Mouse (Mus musculus) 3134 (cell line): ENCODE results near the gene Gnao1.

ENCODE experiments used
- DNase-seq: peaks from one replicate; pipeline ENCODE4 v3.0.0-alpha.2; 2011; ENCODE audit warnings: low spot score; ENCODE audit not compliant: insufficient read length; ENCODE audit errors: extremely low read depth

The Gnao1 gene

GRCm38 (mm10) chr8:93809686-93810027 lies at the start of gene Gnao1:
Gene Gnao1, plus strand, starts transcription at chr8:93809966.
- DNase-seq = no peak

DNA sequence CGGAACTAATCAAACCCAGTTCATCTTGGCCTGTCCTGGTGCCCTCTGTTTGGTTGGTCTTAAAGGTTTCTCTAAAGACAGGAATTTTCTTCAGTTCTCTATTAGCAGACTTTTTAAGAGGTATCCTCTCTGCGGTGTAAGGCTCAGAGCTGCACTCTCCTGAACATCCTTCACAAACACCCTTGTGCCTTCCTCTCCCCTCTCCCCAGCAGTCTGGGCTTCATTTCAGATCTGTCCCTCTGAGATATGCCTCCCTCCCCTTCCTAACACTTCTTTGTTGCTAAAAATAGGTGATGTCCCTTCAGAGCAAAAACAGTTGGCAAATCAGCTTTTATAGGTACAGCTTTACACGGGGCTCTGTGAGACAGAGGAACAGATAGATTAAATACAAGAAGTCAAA lies 32.2 kb upstream of the Gnao1 start:
- no peak for DNase-seq

GRCm38 (mm10) chr8:93809226-93809625 lies 540 bp upstream of the Gnao1 start:
- DNase-seq = no peak

DNA sequence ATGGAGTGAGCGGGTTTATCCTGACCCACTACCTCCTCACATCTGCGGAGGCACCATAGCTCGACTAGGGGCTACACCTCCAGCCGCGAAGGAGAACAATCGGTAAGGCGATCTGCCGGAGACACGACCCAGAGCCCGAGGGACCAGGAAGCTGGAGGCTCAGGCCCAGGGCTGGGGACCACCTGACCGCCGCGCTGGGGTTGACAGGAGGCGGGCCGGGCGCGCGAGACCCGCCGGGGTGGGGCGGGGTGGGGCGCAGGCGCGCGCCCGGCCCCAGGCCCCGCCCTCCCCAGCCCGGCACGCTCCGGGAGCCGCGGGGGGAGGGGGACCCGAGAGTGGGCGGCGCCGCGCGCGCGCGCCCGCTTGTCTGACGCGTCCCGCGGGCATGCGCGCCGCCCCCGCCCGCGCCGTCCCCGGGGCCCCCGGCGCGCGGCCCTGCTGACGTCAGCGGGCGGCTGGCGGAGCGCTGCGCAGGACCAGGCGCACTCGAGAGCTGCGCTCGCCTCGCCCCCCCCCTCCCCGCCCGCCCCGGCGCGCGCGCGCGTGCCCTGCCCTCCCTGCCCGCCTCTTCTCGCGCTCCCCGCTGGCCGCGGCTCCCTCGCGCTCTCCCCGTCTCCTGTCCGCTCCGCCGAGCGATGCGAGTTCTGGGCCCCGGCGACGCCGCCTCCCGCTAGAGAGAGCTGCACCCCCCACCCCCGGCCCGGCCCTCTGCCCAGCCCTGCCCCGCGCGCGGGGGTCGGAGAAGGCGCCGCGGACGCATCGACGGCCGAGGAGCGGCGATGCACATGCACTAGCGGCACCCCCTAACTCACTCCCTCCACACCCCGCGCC lies 477 bp downstream of the Gnao1 start:
- DNase-seq = peak; percentile 80

DNA sequence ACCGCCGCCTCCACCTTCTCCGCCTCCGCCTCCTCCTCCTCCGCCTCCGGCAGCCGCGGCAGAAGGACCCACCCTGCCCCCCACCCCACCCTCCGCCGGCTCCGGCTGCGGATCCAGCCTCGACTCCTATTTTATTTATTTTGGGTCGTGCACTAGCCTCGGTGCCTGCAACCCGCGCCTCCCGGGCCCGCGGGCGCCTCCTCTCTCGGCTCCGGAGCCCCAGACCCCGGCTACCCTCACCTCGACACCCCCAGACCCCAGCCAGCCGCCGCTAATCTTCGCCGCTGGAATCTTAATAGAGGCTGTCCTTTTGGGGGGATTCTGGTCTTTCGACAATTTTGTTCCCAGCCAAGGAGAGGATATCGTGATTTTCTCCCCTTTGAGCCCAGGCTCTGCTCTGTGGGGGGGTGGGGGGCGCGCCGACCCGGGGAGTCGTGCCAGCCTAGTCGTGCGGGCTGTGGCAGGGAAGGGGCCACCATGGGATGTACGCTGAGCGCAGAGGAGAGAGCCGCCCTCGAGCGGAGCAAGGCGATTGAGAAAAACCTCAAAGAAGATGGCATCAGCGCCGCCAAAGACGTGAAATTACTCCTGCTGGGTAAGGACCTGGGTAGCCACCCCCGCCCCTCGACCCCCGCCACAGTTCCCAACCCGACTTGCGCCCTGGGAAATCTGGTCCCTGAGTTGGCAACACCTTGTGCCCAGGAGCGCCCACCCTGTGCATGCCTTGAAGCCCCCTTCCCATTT lies 1.3 kb downstream of the Gnao1 start:
- peak; percentile 43 for DNase-seq

GRCm38 (mm10) chr8:93811719-93812475 lies 2.1 kb downstream of the Gnao1 start:
- DNase-seq = peak; percentile 15

DNA sequence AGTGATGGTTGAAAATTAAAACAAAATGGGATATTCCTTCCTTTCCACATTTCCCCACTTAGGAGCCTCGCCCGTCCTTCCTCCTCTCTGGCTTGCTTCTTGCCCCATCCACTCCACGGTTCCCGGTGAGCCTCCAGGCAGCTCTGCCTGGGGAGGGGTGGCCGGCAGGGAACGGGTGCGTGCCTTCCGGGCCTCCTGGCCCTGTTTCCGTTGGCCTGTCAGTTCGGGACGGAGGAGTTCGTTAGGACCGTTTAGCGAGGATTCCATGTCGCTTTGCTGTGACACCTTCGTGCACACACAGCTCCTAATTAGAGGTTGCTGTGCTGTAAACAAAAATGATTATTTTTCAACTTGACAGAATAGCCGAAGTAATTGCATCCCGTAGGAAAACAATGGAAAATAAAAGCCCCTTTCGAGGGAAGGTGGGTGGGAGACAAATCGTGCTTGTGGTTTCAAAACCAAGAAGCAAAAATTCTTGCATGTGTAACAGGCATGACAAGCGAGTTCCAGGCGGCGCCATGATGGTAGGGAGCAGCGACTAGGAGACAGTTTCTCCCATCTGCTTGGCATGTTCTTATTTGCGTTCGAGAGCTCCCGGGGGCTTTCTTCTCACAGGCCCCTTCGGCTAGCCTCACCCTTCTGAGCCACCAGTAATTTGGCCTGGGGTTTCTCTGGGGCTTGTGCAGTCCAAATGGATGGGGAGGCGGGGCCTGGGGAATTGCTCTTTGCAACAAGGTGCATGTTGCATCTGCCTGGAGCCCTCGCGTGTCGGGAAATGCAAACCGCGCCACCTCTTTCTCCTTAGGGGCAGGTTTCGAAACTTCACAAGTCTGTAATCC lies 3.0 kb downstream of the Gnao1 start:
- peak; percentile 13 for DNase-seq

- DNase-seq = peak; percentile 11
Measured at GRCm38 (mm10) chr8:93813405-93813761, 3.6 kb downstream of the Gnao1 start.

DNA sequence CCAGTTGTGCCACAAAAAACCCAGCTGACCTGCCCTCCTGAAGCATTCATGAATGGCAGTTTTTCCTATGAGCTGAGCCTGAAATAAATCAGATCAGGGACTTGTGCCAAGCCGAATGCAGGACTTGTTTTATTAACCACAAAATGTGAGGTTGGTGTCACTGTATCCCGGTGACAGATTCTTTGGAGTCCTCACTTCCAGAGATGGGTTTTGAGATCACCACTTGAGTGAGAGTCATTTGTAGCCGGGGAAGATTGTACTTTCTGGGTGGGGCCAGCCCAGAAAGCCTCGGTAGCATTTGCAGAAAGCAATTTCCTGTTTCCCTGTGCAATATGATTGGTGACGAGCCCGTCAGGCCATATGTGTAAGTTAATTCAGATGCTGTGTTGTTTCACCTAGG lies 4.5 kb downstream of the Gnao1 start:
- peak; percentile 51 for DNase-seq

GRCm38 (mm10) chr8:93816226-93816625 lies 6.5 kb downstream of the Gnao1 start:
- DNase-seq = no peak

DNA sequence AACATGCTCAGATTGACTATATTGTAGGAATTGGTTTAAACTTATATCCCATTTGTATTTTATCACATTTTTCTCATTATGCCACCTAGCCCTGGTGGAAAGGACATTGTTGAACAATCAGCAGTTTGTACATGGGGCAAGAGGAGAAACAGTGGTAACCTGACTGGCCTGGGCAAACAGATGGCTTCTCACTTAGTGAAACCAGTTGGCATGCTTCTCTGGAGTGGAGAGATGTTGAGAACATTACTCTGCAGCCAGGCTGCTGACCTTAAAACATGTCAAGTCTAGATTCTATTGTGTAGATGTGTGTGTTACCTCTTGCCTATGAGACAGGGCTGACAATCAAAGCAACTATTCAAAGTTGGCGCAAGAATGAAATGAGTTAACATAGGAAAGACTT lies 7.6 kb downstream of the Gnao1 start:
- no peak for DNase-seq

GRCm38 (mm10) chr8:93819929-93820328 lies 10.2 kb downstream of the Gnao1 start:
- no peak for DNase-seq

GRCm38 (mm10) chr8:93821327-93821726 lies 11.6 kb downstream of the Gnao1 start:
- DNase-seq = no peak

DNA sequence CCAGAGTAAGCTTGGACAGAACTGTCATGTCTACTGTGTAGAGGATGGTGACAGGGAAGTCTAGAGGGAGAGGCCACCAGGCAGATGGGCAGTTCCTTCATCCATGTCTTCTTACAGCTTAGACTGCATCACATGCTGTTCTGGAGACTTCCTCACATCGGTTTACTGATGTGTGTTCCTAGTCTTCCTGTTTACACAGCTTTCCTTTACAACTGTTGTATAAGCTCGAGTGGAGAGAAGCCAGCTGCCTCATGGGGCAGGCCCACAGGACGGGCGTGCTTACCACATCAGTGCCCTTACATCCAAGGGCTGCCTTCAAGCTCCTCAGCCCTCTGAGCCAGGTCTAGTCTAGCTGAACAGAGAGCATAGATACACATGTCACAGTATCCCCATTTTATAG lies 15.6 kb downstream of the Gnao1 start:
- no peak for DNase-seq

DNA sequence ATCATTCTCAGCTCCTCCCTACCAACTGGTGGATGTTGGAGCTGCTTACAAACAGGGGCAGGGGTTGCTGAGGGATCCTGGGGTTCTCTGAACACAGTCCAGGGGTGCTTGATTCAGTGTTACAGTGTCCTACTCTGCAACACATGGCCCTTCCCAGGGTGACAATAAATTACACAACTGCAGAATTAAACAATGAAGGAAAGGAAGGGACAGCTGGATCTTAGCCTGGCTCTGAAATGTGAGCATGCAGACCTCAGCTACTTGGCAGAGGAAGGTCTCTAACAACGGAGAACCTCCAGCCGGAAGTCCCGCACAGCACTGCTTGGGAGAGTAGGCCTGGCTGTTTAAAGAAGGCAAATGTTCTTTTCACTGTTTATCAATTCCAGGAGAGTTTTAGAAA lies 20.9 kb downstream of the Gnao1 start:
- no peak for DNase-seq

GRCm38 (mm10) chr8:93835771-93836170 lies 26.0 kb downstream of the Gnao1 start:
- DNase-seq = no peak

GRCm38 (mm10) chr8:93839113-93839512 lies 29.3 kb downstream of the Gnao1 start:
- no peak for DNase-seq

- DNase-seq = no peak
Measured at GRCm38 (mm10) chr8:93840486-93840885, 30.7 kb downstream of the Gnao1 start.

DNA sequence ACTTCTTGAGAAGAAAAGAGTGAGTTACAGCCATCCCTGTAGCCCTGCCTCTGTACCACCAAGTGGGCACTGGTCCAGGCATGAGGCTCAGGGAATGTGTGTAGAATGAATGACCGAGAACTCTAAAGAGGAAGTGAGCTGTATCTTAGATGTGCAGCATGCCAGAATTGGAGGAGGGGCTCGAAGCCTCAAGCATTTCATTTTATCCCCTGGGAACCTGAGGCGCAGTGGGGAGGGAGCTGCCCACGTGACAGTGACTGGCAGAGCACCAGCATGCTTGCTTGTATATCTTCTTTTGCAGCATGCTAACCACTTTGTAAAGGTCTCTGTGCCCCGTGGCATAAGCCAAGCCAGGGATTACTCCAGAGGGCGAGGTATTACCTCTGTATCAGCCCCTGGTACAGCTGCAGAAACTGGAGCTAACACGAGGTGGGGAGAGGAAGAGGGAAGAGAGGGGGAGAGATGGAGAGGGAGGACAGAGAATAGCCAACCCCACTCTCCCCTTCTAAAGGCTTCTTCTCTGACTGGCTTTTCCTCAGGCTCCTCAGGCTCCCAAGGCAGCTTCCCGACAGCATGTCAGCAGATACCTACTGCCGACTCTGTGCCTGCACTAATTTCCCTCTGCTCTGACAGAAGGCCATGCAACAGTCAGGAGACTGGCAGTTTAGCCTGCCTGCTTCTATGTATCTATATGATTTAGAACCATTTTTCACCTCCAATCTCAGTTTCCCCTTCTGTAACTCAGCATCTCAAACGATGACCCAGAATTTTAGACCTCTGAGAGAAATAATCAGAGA lies 31.4 kb downstream of the Gnao1 start:
- DNase-seq = peak; percentile 85

GRCm38 (mm10) chr8:93842574-93842973 lies 32.8 kb downstream of the Gnao1 start:
- DNase-seq = no peak
